Mouse (Mus musculus) spleen, adult 18-20 months (tissue): Measurements from ENCODE around the gene Tatdn2.
"Not testable (repeated sequence)": the region's sequence is repeated elsewhere in the genome, so short reads cannot be mapped to it uniquely, and the experiment has no call there.

Source experiments
- DNase-seq, 2 experiments: peaks; one replicate each; pipeline ENCODE4 v3.0.0; 2022; ENCODE audit warnings: mixed read lengths in 2 of 2

The Tatdn2 gene

GRCm38 (mm10) chr6:113672029-113672428 lies 24.8 kb upstream of the Tatdn2 start:
- not testable (repeated sequence) for DNase-seq

GRCm38 (mm10) chr6:113672989-113673388 lies 23.9 kb upstream of the Tatdn2 start:
- DNase-seq: no peak

GRCm38 (mm10) chr6:113675234-113675633 lies 21.6 kb upstream of the Tatdn2 start:
- no peak for DNase-seq

GRCm38 (mm10) chr6:113675991-113676390 lies 20.9 kb upstream of the Tatdn2 start:
- no peak for DNase-seq

GRCm38 (mm10) chr6:113677070-113677734 lies 19.6 kb upstream of the Tatdn2 start:
- DNase-seq: no peak

GRCm38 (mm10) chr6:113678246-113679012 lies 18.4 kb upstream of the Tatdn2 start:
- no peak for DNase-seq

GRCm38 (mm10) chr6:113679993-113680566 lies 16.8 kb upstream of the Tatdn2 start:
- no peak for DNase-seq

- peak; percentile 78 to 92 for DNase-seq
Measured at GRCm38 (mm10) chr6:113681271-113681670, 15.6 kb upstream of the Tatdn2 start.

- no peak for DNase-seq
Measured at GRCm38 (mm10) chr6:113683081-113683825, 13.6 kb upstream of the Tatdn2 start.

- no peak for DNase-seq
Measured at GRCm38 (mm10) chr6:113686551-113687125, 10.2 kb upstream of the Tatdn2 start.

- no peak for DNase-seq
Measured at GRCm38 (mm10) chr6:113690008-113690399, 6.8 kb upstream of the Tatdn2 start.

- no peak for DNase-seq
Measured at GRCm38 (mm10) chr6:113690400-113691083, 6.3 kb upstream of the Tatdn2 start.

- no peak for DNase-seq
Measured at GRCm38 (mm10) chr6:113691084-113691462, 5.8 kb upstream of the Tatdn2 start.

- peak in 1 of 2 experiments; percentile 26 for DNase-seq
Measured at GRCm38 (mm10) chr6:113692661-113693133, 4.2 kb upstream of the Tatdn2 start.

- DNase-seq: no peak
Measured at GRCm38 (mm10) chr6:113693377-113693776, 3.5 kb upstream of the Tatdn2 start.

- no peak for DNase-seq
Measured at GRCm38 (mm10) chr6:113695203-113695602, 1.6 kb upstream of the Tatdn2 start.

GRCm38 (mm10) chr6:113695766-113696355 lies 989 bp upstream of the Tatdn2 start:
- no peak for DNase-seq

GRCm38 (mm10) chr6:113697222-113698205 lies 664 bp downstream of the Tatdn2 start:
- peak in 1 of 2 experiments; percentile 41 for DNase-seq

GRCm38 (mm10) chr6:113712718-113713117 lies 15.9 kb downstream of the Tatdn2 start:
- DNase-seq: no peak

GRCm38 (mm10) chr6:113713389-113713788 lies 16.5 kb downstream of the Tatdn2 start:
- DNase-seq: not testable (repeated sequence)
